Mouse (Mus musculus): ENCODE results near the gene Ulk4. TPM values are rescaled to one million over a fixed set of nuclear protein-coding genes. Genes with fewer than 3 reads are reported as not detected.
"Not testable (repeated sequence)": the region's sequence is repeated elsewhere in the genome, so short reads cannot be mapped to it uniquely, and the experiment has no call there.

Gene Ulk4
- polyA plus RNA-seq, 1 experiment from 2014 or later: 65.5 TPM

GRCm38 (mm10) chr9:120930021-120930420 is 347.0 kb downstream of the Ulk4 start:
- no peaks in the 10 kb centered on the region for H3K9me3 ChIP-seq (ENCODE audit: control insufficient read depth, low read length)
- H3K4me1 ChIP-seq (ENCODE audit: control insufficient read depth, insufficient read depth, low read length): peaks cover 3% of the 10 kb centered on the region
- WGBS: 95% methylated on average over 12 of the region's 12 CpGs
- no peak overlapping the region for H3K27ac ChIP-seq (ENCODE audit: low read depth, low read length)
- no peaks in the 10 kb centered on the region for H3K36me3 ChIP-seq (ENCODE audit: control insufficient read depth, insufficient read depth, low read length)
- no peak overlapping the region for H3K9ac ChIP-seq (replicated peaks; ENCODE audit: low read depth, low read length)
- no peak for ATAC-seq (ENCODE audit: low read depth)
- no peak overlapping the region for H3K4me2 ChIP-seq (ENCODE audit: low read depth, low read length)
- no peak overlapping the region for H3K4me3 ChIP-seq (ENCODE audit: low read depth, low read length)
- no peaks in the 10 kb centered on the region; the same call in 1 of the 2 replicates for H3K27me3 ChIP-seq (ENCODE audit: control insufficient read depth, insufficient read depth, low read length)

GRCm38 (mm10) chr9:120929081-120929480 is 347.9 kb downstream of the Ulk4 start, which contains the start of gene Ctnnb1:
Gene Ctnnb1, plus strand, starts transcription at chr9:120929216.
- 79% methylated on average over 11 of the region's 11 CpGs for WGBS
- Histone ChIP-seq H3K27ac (ENCODE audit: low read depth, low read length) (no peak within 1 kb of the TSS), H3K27me3 (ENCODE audit: control insufficient read depth, insufficient read depth, low read length) (no peaks in the 10 kb centered on the region; the same call in 1 of the 2 replicates), H3K4me3 (ENCODE audit: low read depth, low read length) (no peak within 1 kb of the TSS), H3K9me3 (ENCODE audit: control insufficient read depth, low read length) (no peaks in the 10 kb centered on the region), H3K36me3 (ENCODE audit: control insufficient read depth, insufficient read depth, low read length) (no peaks in the 10 kb centered on the region), H3K9ac (replicated peaks; ENCODE audit: low read depth, low read length) (no peak within 1 kb of the TSS), H3K4me2 (ENCODE audit: low read depth, low read length) (no peak within 1 kb of the TSS), H3K4me1 (ENCODE audit: control insufficient read depth, insufficient read depth, low read length) (no peaks in the 10 kb centered on the region)
- ATAC-seq (ENCODE audit: low read depth): no peak

GRCm38 (mm10) chr9:120926939-120927606 is 349.9 kb downstream of the Ulk4 start:
- Histone ChIP-seq H3K4me2 (ENCODE audit: low read depth, low read length) (no peak overlapping the region), H3K27me3 (ENCODE audit: control insufficient read depth, insufficient read depth, low read length) (no peaks in the 10 kb centered on the region), H3K4me1 (ENCODE audit: control insufficient read depth, insufficient read depth, low read length) (no peaks in the 10 kb centered on the region), H3K9me3 (ENCODE audit: control insufficient read depth, low read length) (no peaks in the 10 kb centered on the region), H3K36me3 (ENCODE audit: control insufficient read depth, insufficient read depth, low read length) (no peaks in the 10 kb centered on the region), H3K9ac (replicated peaks; ENCODE audit: low read depth, low read length) (no peak overlapping the region), H3K27ac (ENCODE audit: low read depth, low read length) (no peak overlapping the region), H3K4me3 (ENCODE audit: low read depth, low read length) (no peak overlapping the region)
- no peak for ATAC-seq (ENCODE audit: low read depth)
- 35% methylated on average over 9 of the region's 9 CpGs for WGBS

GRCm38 (mm10) chr9:120926126-120926525 is 350.9 kb downstream of the Ulk4 start:
- no peak for ATAC-seq (ENCODE audit: low read depth)
- Histone ChIP-seq H3K9ac (replicated peaks; ENCODE audit: low read depth, low read length) (no peak overlapping the region), H3K27ac (ENCODE audit: low read depth, low read length) (no peak overlapping the region), H3K36me3 (ENCODE audit: control insufficient read depth, insufficient read depth, low read length) (no peaks in the 10 kb centered on the region), H3K4me2 (ENCODE audit: low read depth, low read length) (no peak overlapping the region), H3K4me1 (ENCODE audit: control insufficient read depth, insufficient read depth, low read length) (no peaks in the 10 kb centered on the region), H3K9me3 (ENCODE audit: control insufficient read depth, low read length) (no peaks in the 10 kb centered on the region), H3K27me3 (ENCODE audit: control insufficient read depth, insufficient read depth, low read length) (no peaks in the 10 kb centered on the region), H3K4me3 (ENCODE audit: low read depth, low read length) (no peak overlapping the region)
- 77% methylated on average over 1 of the region's 1 CpGs for WGBS

GRCm38 (mm10) chr9:120919130-120919529 is 357.9 kb downstream of the Ulk4 start:
- H3K4me3 ChIP-seq (ENCODE audit: low read depth, low read length): no peak overlapping the region
- ATAC-seq (ENCODE audit: low read depth): no peak
- H3K9me3 ChIP-seq (ENCODE audit: control insufficient read depth, low read length): no peaks in the 10 kb centered on the region
- H3K36me3 ChIP-seq (ENCODE audit: control insufficient read depth, insufficient read depth, low read length): no peaks in the 10 kb centered on the region
- H3K27ac ChIP-seq (ENCODE audit: low read depth, low read length): no peak overlapping the region
- WGBS: 80% methylated on average over 5 of the region's 5 CpGs
- H3K4me1 ChIP-seq (ENCODE audit: control insufficient read depth, insufficient read depth, low read length): no peaks in the 10 kb centered on the region
- H3K9ac ChIP-seq (replicated peaks; ENCODE audit: low read depth, low read length): no peak overlapping the region
- H3K4me2 ChIP-seq (ENCODE audit: low read depth, low read length): no peak overlapping the region
- no peaks in the 10 kb centered on the region for H3K27me3 ChIP-seq (ENCODE audit: control insufficient read depth, insufficient read depth, low read length)

GRCm38 (mm10) chr9:120918642-120919041 is 358.4 kb downstream of the Ulk4 start:
- Histone ChIP-seq H3K4me3 (ENCODE audit: low read depth, low read length) (no peak overlapping the region), H3K9ac (replicated peaks; ENCODE audit: low read depth, low read length) (no peak overlapping the region), H3K36me3 (ENCODE audit: control insufficient read depth, insufficient read depth, low read length) (no peaks in the 10 kb centered on the region), H3K4me1 (ENCODE audit: control insufficient read depth, insufficient read depth, low read length) (no peaks in the 10 kb centered on the region), H3K27ac (ENCODE audit: low read depth, low read length) (no peak overlapping the region), H3K9me3 (ENCODE audit: control insufficient read depth, low read length) (no peaks in the 10 kb centered on the region), H3K4me2 (ENCODE audit: low read depth, low read length) (no peak overlapping the region), H3K27me3 (ENCODE audit: control insufficient read depth, insufficient read depth, low read length) (no peaks in the 10 kb centered on the region)
- 45% methylated on average over 6 of the region's 6 CpGs for WGBS
- no peak for ATAC-seq (ENCODE audit: low read depth)

GRCm38 (mm10) chr9:120918211-120918610 is 358.8 kb downstream of the Ulk4 start:
- 79% methylated on average over 5 of the region's 5 CpGs for WGBS
- Histone ChIP-seq H3K27ac (ENCODE audit: low read depth, low read length) (no peak overlapping the region), H3K27me3 (ENCODE audit: control insufficient read depth, insufficient read depth, low read length) (no peaks in the 10 kb centered on the region), H3K4me2 (ENCODE audit: low read depth, low read length) (no peak overlapping the region), H3K4me3 (ENCODE audit: low read depth, low read length) (no peak overlapping the region), H3K36me3 (ENCODE audit: control insufficient read depth, insufficient read depth, low read length) (no peaks in the 10 kb centered on the region), H3K9ac (replicated peaks; ENCODE audit: low read depth, low read length) (no peak overlapping the region), H3K4me1 (ENCODE audit: control insufficient read depth, insufficient read depth, low read length) (no peaks in the 10 kb centered on the region), H3K9me3 (ENCODE audit: control insufficient read depth, low read length) (no peaks in the 10 kb centered on the region)
- no peak for ATAC-seq (ENCODE audit: low read depth)

GRCm38 (mm10) chr9:120917619-120918018 is 359.4 kb downstream of the Ulk4 start:
- H3K27ac ChIP-seq (ENCODE audit: low read depth, low read length): not testable (repeated sequence)

GRCm38 (mm10) chr9:120914877-120915459 is 362.0 kb downstream of the Ulk4 start:
- WGBS: 84% methylated on average over 14 of the region's 14 CpGs
- Histone ChIP-seq H3K27ac (ENCODE audit: low read depth, low read length) (no peak overlapping the region), H3K36me3 (ENCODE audit: control insufficient read depth, insufficient read depth, low read length) (no peaks in the 10 kb centered on the region), H3K9me3 (ENCODE audit: control insufficient read depth, low read length) (no peaks in the 10 kb centered on the region), H3K9ac (replicated peaks; ENCODE audit: low read depth, low read length) (no peak overlapping the region), H3K4me1 (ENCODE audit: control insufficient read depth, insufficient read depth, low read length) (no peaks in the 10 kb centered on the region), H3K4me2 (ENCODE audit: low read depth, low read length) (no peak overlapping the region), H3K4me3 (ENCODE audit: low read depth, low read length) (no peak overlapping the region), H3K27me3 (ENCODE audit: control insufficient read depth, insufficient read depth, low read length) (no peaks in the 10 kb centered on the region)
- no peak for ATAC-seq (ENCODE audit: low read depth)

More at GRCm38 (mm10) chr9:120917619-120918018, 359.4 kb downstream of the Ulk4 start:
- H3K4me3 ChIP-seq (ENCODE audit: low read depth, low read length); H3K9me3 ChIP-seq (ENCODE audit: control insufficient read depth, low read length); H3K27me3 ChIP-seq (ENCODE audit: control insufficient read depth, insufficient read depth, low read length); ATAC-seq (ENCODE audit: low read depth); H3K4me2 ChIP-seq (ENCODE audit: low read depth, low read length); H3K36me3 ChIP-seq (ENCODE audit: control insufficient read depth, insufficient read depth, low read length); H3K4me1 ChIP-seq (ENCODE audit: control insufficient read depth, insufficient read depth, low read length); H3K9ac ChIP-seq (replicated peaks; ENCODE audit: low read depth, low read length): not testable (repeated sequence)
- 95% methylated on average over 2 of the region's 2 CpGs for WGBS

Measured in neural tube, embryonic 14.5 days (tissue).